Mouse (Mus musculus) ES-E14 (cell line): ENCODE results near the gene Vmn2r27.

Experiments
- CHD2 ChIP-seq: IDR thresholded peaks from 2 replicates; pipeline ENCODE4 v1.6.1; 2014; ENCODE audit warnings: mild to moderate bottlenecking, low read depth, low read length, inconsistent platforms
- HCFC1 ChIP-seq: IDR thresholded peaks from 2 replicates; pipeline ENCODE4 v1.6.1; 2012; ENCODE audit warnings: low read length, inconsistent platforms, borderline replicate concordance; ENCODE audit not compliant: insufficient read depth
- MAFK ChIP-seq: IDR thresholded peaks from 2 replicates; pipeline ENCODE4 v1.6.1; 2014; ENCODE audit warnings: mild to moderate bottlenecking, low read depth, low read length, inconsistent platforms; ENCODE audit not compliant: insufficient read depth
- ZC3H11A ChIP-seq: IDR thresholded peaks from 2 replicates; pipeline ENCODE4 v1.6.1; 2012; ENCODE audit warnings: low read depth, mild to moderate bottlenecking, inconsistent platforms, low read length, borderline replicate concordance
- ZNF384 ChIP-seq: IDR thresholded peaks from 2 replicates; pipeline ENCODE4 v1.6.1; 2012; ENCODE audit warnings: low read depth, low read length, inconsistent platforms

DNA sequence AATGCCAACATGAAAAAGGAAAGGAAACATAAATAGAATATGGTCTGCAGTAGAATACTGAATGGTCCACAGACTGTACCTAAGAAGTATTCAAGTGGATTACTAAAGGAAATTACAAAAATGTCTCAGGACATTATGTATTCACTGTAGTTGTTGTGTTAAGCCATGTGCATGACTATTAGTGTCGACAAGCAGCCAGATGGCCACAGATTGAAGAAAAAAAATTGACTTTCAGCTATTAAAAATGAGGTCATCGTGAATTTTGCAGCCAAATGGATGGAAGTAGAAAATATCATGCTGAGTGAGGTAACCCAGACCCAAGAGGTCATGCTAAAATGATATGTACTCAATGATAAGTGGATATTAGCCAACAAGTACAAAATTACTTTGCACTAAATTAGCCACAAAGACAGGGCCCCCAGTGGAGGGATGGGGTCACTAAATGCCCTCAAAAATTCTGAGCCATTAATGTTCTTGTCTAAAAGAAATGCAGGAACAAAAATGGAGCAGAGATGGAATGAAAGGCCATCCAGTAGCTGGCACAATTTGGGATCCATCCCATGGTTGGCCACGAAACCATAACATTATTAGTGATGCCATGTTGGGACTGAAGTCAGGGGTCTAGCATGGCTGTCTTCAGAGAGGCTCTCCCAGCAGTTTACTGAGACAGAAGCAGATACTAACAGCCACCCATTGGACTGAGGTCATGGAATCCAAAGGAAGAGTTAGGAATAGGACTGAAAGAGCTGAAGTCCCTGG, 63.0 kb downstream of the Vmn2r27 start:
- no peak for TF ChIP-seq HCFC1
- TF ChIP-seq CHD2, result no peak
- no peak for TF ChIP-seq ZNF384
- no peak for TF ChIP-seq MAFK
- no peak for TF ChIP-seq ZC3H11A
